In genomic region chr6:28860922-28861321, GRCm38 (mm10) we compare ENCODE assay signal across 23 mouse cellular contexts. TPM values are rescaled to one million over a fixed set of nuclear protein-coding genes. Genes with fewer than 3 reads are reported as not detected.
A peak's percentile ranks its signal among the peaks of the same experiment; 100 is the strongest.
DNase-seq lines count a peak whose midpoint lies in the region; ATAC-seq and TF ChIP-seq lines count a peak whose summit lies in the region.
"Had no signal": no experiment of that assay in that cellular context is flagged by ENCODE, and none has a peak within 500 bp of the region (broad histone marks: within the 10 kb centered on the region; RNA-seq: fewer than 3 reads in every experiment).

No protein-coding gene starts in this region.

- no peak overlapping the region for H3K4me2 ChIP-seq in forebrain, embryonic 11.5 days (ENCODE audit: low read depth, low read length, severe bottlenecking)
- H3K4me2 ChIP-seq in forebrain, embryonic 16.5 days (ENCODE audit: low read length): no peak overlapping the region
- H3K4me2 ChIP-seq in midbrain, embryonic 11.5 days: no peak overlapping the region
- H3K4me2 ChIP-seq in midbrain, embryonic 14.5 days (ENCODE audit: low read length): no peak overlapping the region
- H3K4me2 ChIP-seq in hindbrain, embryonic 12.5 days (replicated peaks): no peak overlapping the region
- H3K4me2 ChIP-seq: embryonic facial prominence, embryonic 12.5 days; embryonic facial prominence, embryonic 15.5 days; forebrain, embryonic 13.5 days; forebrain, embryonic 15.5 days had no signal

- ATAC-seq in forebrain, embryonic 11.5 days (replicated peaks; ENCODE audit: low FRiP score): peak; percentile 50; the same call in 1 of the 2 replicates
- ATAC-seq in forebrain, embryonic 16.5 days: no peak
- no peak for ATAC-seq in midbrain, embryonic 11.5 days (ENCODE audit: low FRiP score)
- ATAC-seq in midbrain, embryonic 14.5 days (ENCODE audit: low FRiP score, low TSS enrichment): no peak
- no peak for ATAC-seq in hindbrain, embryonic 12.5 days (ENCODE audit: low FRiP score)
- ATAC-seq: activated CD4-positive, CD25-positive, alpha-beta regulatory T cell, adult 4 months; forebrain, embryonic 13.5 days; forebrain, embryonic 15.5 days; Patski had no signal

- TF ChIP-seq POLR2A in brain, embryonic 14.5 days (IDR thresholded peaks at IDR 0.05; ENCODE audit: borderline replicate concordance, extremely low read depth, insufficient read depth, insufficient read length, poor library complexity, severe bottlenecking): no peak

- TF ChIP-seq CTCF in brain, embryonic 14.5 days (IDR thresholded peaks at IDR 0.05; ENCODE audit: borderline replicate concordance, extremely low read depth, insufficient read depth, insufficient read length): no peak

- WGBS in forebrain, embryonic 11.5 days: 22% methylated on average over 2 of the region's 2 CpGs
- WGBS in forebrain, embryonic 16.5 days: 10% methylated on average over 2 of the region's 2 CpGs
- 38% methylated on average over 2 of the region's 2 CpGs for WGBS in midbrain, embryonic 11.5 days
- WGBS in midbrain, embryonic 14.5 days: 37% methylated on average over 2 of the region's 2 CpGs
- 34% methylated on average over 2 of the region's 2 CpGs for WGBS in hindbrain, embryonic 12.5 days

- no peak overlapping the region for H3K4me3 ChIP-seq in forebrain, embryonic 11.5 days (ENCODE audit: low read depth, low read length)
- no peak overlapping the region for H3K4me3 ChIP-seq in forebrain, embryonic 16.5 days (replicated peaks; ENCODE audit: low read length)
- no peak overlapping the region for H3K4me3 ChIP-seq in midbrain, embryonic 11.5 days (ENCODE audit: low read depth, low read length)
- no peak overlapping the region for H3K4me3 ChIP-seq in midbrain, embryonic 14.5 days (replicated peaks; ENCODE audit: low read depth, low read length)
- H3K4me3 ChIP-seq in hindbrain, embryonic 12.5 days: no peak overlapping the region
- H3K4me3 ChIP-seq: embryonic facial prominence, embryonic 12.5 days; embryonic facial prominence, embryonic 15.5 days; erythroblast, embryonic 14.5 days; forebrain, embryonic 10.5 days; forebrain, embryonic 13.5 days; forebrain, embryonic 15.5 days had no signal

- no peak for DNase-seq in forebrain, embryonic 11.5 days (ENCODE audit: low spot score)
- peak; percentile 31 for DNase-seq in midbrain, embryonic 11.5 days (ENCODE audit: low spot score, missing footprints)
- no peak for DNase-seq in midbrain, embryonic 14.5 days
- DNase-seq in brain, embryonic 14.5 days (ENCODE audit: low read depth): peak; percentile 27
- peak; percentile 35 for DNase-seq in forelimb bud, embryonic 11.5 days (ENCODE audit: low read depth, low spot score)
- no peak for DNase-seq in adrenal gland, adult (ENCODE audit: inconsistent age in 2 of 2, low spot score in 1 of 2)
- DNase-seq: adrenal gland, adult 2 months; adrenal gland, postnatal 10 days; adrenal gland, postnatal 25 days; cerebellum, adult 11-12 months; cerebellum, adult 9-10 months; cerebellum, postnatal 10 days; cerebellum, postnatal 25 days had no signal

- H3K27me3 ChIP-seq in forebrain, embryonic 11.5 days (ENCODE audit: control insufficient read depth, insufficient read depth, low read length): no peaks in the 10 kb centered on the region
- no peaks in the 10 kb centered on the region; the same call in 1 of the 2 replicates for H3K27me3 ChIP-seq in forebrain, embryonic 16.5 days (replicated peaks; ENCODE audit: control insufficient read depth, insufficient read depth, low read length)
- no peaks in the 10 kb centered on the region for H3K27me3 ChIP-seq in midbrain, embryonic 11.5 days (ENCODE audit: control insufficient read depth, insufficient read depth, low read length)
- no peaks in the 10 kb centered on the region for H3K27me3 ChIP-seq in midbrain, embryonic 14.5 days (ENCODE audit: control insufficient read depth, insufficient read depth, low read length)
- H3K27me3 ChIP-seq in hindbrain, embryonic 12.5 days: no peaks in the 10 kb centered on the region
- H3K27me3 ChIP-seq: embryonic facial prominence, embryonic 12.5 days; embryonic facial prominence, embryonic 15.5 days; forebrain, embryonic 15.5 days; Patski had no signal

- peaks cover 6% of the 10 kb centered on the region; the same call in 1 of the 2 replicates for H3K4me1 ChIP-seq in forebrain, embryonic 11.5 days (replicated peaks; ENCODE audit: control insufficient read depth, insufficient read depth, low read length)
- H3K4me1 ChIP-seq in forebrain, embryonic 16.5 days (replicated peaks; ENCODE audit: control insufficient read depth, insufficient read depth, low read length): peaks cover 13% of the 10 kb centered on the region
- H3K4me1 ChIP-seq in midbrain, embryonic 11.5 days (ENCODE audit: control insufficient read depth, insufficient read depth, low read length): no peaks in the 10 kb centered on the region
- H3K4me1 ChIP-seq in midbrain, embryonic 14.5 days (ENCODE audit: control insufficient read depth, insufficient read depth, low read length): peaks cover 20% of the 10 kb centered on the region
- peaks cover 29% of the 10 kb centered on the region for H3K4me1 ChIP-seq in hindbrain, embryonic 12.5 days

- H3K27ac ChIP-seq in forebrain, embryonic 11.5 days (ENCODE audit: low read depth, low read length): no peak overlapping the region
- H3K27ac ChIP-seq in forebrain, embryonic 16.5 days (ENCODE audit: low read length): no peak overlapping the region
- H3K27ac ChIP-seq in midbrain, embryonic 11.5 days (ENCODE audit: low read depth, low read length): no peak overlapping the region
- no peak overlapping the region for H3K27ac ChIP-seq in midbrain, embryonic 14.5 days (replicated peaks; ENCODE audit: low read depth, low read length)
- no peak overlapping the region for H3K27ac ChIP-seq in hindbrain, embryonic 12.5 days
- H3K27ac ChIP-seq: embryonic facial prominence, embryonic 12.5 days; embryonic facial prominence, embryonic 15.5 days; forebrain, embryonic 10.5 days; forebrain, embryonic 13.5 days; forebrain, embryonic 15.5 days had no signal

- H3K36me3 ChIP-seq in forebrain, embryonic 11.5 days (ENCODE audit: control insufficient read depth, insufficient read depth, low read length): no peaks in the 10 kb centered on the region
- no peaks in the 10 kb centered on the region for H3K36me3 ChIP-seq in forebrain, embryonic 16.5 days (ENCODE audit: control insufficient read depth, insufficient read depth)
- H3K36me3 ChIP-seq in midbrain, embryonic 11.5 days (ENCODE audit: control insufficient read depth, insufficient read depth, low read length): no peaks in the 10 kb centered on the region
- no peaks in the 10 kb centered on the region for H3K36me3 ChIP-seq in midbrain, embryonic 14.5 days (ENCODE audit: control insufficient read depth, insufficient read depth, low read length)
- no peaks in the 10 kb centered on the region for H3K36me3 ChIP-seq in hindbrain, embryonic 12.5 days
- H3K36me3 ChIP-seq: embryonic facial prominence, embryonic 12.5 days; embryonic facial prominence, embryonic 15.5 days; forebrain, embryonic 10.5 days; forebrain, embryonic 15.5 days had no signal

- H3K9ac ChIP-seq in forebrain, embryonic 11.5 days (ENCODE audit: low read length): no peak overlapping the region
- H3K9ac ChIP-seq in forebrain, embryonic 16.5 days (replicated peaks; ENCODE audit: low read depth, low read length): no peak overlapping the region
- no peak overlapping the region for H3K9ac ChIP-seq in midbrain, embryonic 11.5 days (ENCODE audit: low read length)
- no peak overlapping the region for H3K9ac ChIP-seq in midbrain, embryonic 14.5 days (replicated peaks; ENCODE audit: low read length)
- H3K9ac ChIP-seq in hindbrain, embryonic 12.5 days: no peak overlapping the region
- H3K9ac ChIP-seq: embryonic facial prominence, embryonic 12.5 days; embryonic facial prominence, embryonic 15.5 days; forebrain, embryonic 13.5 days; forebrain, embryonic 15.5 days had no signal

- H3K9me3 ChIP-seq in forebrain, embryonic 11.5 days (ENCODE audit: control insufficient read depth, low read length): no peaks in the 10 kb centered on the region
- no peaks in the 10 kb centered on the region for H3K9me3 ChIP-seq in forebrain, embryonic 16.5 days (ENCODE audit: control insufficient read depth, low read length)
- H3K9me3 ChIP-seq in midbrain, embryonic 11.5 days (ENCODE audit: control insufficient read depth, low read length): no peaks in the 10 kb centered on the region
- H3K9me3 ChIP-seq in midbrain, embryonic 14.5 days (ENCODE audit: control insufficient read depth, low read length): no peaks in the 10 kb centered on the region
- no peaks in the 10 kb centered on the region for H3K9me3 ChIP-seq in hindbrain, embryonic 12.5 days (replicated peaks)
- H3K9me3 ChIP-seq: embryonic facial prominence, embryonic 12.5 days; embryonic facial prominence, embryonic 15.5 days; forebrain, embryonic 10.5 days; forebrain, embryonic 13.5 days; forebrain, embryonic 15.5 days had no signal

RNA-seq across cellular contexts. Expression of gene Lrrc4, which starts 29.4 kb away (rescaled TPM):
- 3.6 and 3.7 TPM in 2 replicates for polyA plus RNA-seq in forebrain, embryonic 11.5 days (2014; fragmentation: Nextera tagmentation; extraction: Ambion mirVana)
- 7.4 and 8.4 TPM in 2 replicates for polyA plus RNA-seq in forebrain, embryonic 16.5 days (2015; fragmentation: Nextera tagmentation; extraction: Ambion mirVana)
- 2.2 and 2.7 TPM in 2 replicates for polyA plus RNA-seq in midbrain, embryonic 11.5 days (2014; fragmentation: Nextera tagmentation; extraction: Ambion mirVana)
- 7.5 and 8.3 TPM in 2 replicates for polyA plus RNA-seq in midbrain, embryonic 14.5 days (2014; fragmentation: Nextera tagmentation; extraction: Ambion mirVana)
- 23.4 and 28.4 TPM in 2 replicates for polyA plus RNA-seq in brain, embryonic 14.5 days (2012; rRNA removed)
- polyA plus RNA-seq in hindbrain, embryonic 12.5 days (2016; fragmentation: Nextera tagmentation; extraction: Ambion mirVana): 3.6 and 4.6 TPM in 2 replicates
- polyA plus RNA-seq: erythroblast, embryonic 14.5 days; Patski had no signal

Comparison
In these comparisons a context has a peak if more than half of its experiments do, and no peak if none do; other contexts are left out.
1. DNase-seq: peak in midbrain, embryonic 11.5 days (single experiment), brain, embryonic 14.5 days (single experiment) and forelimb bud, embryonic 11.5 days (single experiment); none in forebrain, embryonic 11.5 days (single experiment), midbrain, embryonic 14.5 days (single experiment) and adrenal gland, adult (0 of 2).